Mouse (Mus musculus) neural tube, embryonic 15.5 days (tissue): Measurements from ENCODE around the gene Akap7. TPM values are rescaled to one million over a fixed set of nuclear protein-coding genes. Genes with fewer than 3 reads are reported as not detected.

Source experiments
- ATAC-seq: fragments of 200-750 bp; cut with Nextera tagmentation; 2 replicates; pipeline ENCODE4 v1.8.0; 2017; ENCODE audit warnings: mild to moderate bottlenecking, moderate TSS enrichment, moderate library complexity; ENCODE audit not compliant: low FRiP score
- H3K27ac ChIP-seq: fragments of 300-500 bp; sonication (generic); replicated peaks from 2 replicates; pipeline ENCODE4 v1.5.1; 2015; ENCODE audit warnings: mild to moderate bottlenecking, inconsistent platforms
- H3K27me3 ChIP-seq: fragments of 300-500 bp; sonication (generic); replicated peaks from 2 replicates; pipeline ENCODE4 v1.6.1; 2015; ENCODE audit warnings: inconsistent platforms
- H3K36me3 ChIP-seq: fragments of 300-500 bp; sonication (generic); 2 replicates; pipeline ENCODE4 v1.6.1; 2015; ENCODE audit warnings: inconsistent platforms
- H3K4me1 ChIP-seq: fragments of 300-500 bp; sonication (generic); 2 replicates; pipeline ENCODE4 v1.6.1; 2015; ENCODE audit warnings: inconsistent platforms
- H3K4me2 ChIP-seq: fragments of 300-500 bp; sonication (generic); 2 replicates; pipeline ENCODE4 v1.6.1; 2015; ENCODE audit warnings: inconsistent platforms, mild to moderate bottlenecking, moderate library complexity
- H3K4me3 ChIP-seq: fragments of 300-500 bp; sonication (generic); replicated peaks from 2 replicates; pipeline ENCODE4 v1.5.1; 2015; ENCODE audit warnings: mild to moderate bottlenecking, inconsistent platforms
- H3K9ac ChIP-seq: fragments of 300-500 bp; sonication (generic); replicated peaks from 2 replicates; pipeline ENCODE4 v1.6.1; 2015; ENCODE audit warnings: mild to moderate bottlenecking, inconsistent platforms
- H3K9me3 ChIP-seq: fragments of 300-500 bp; sonication (generic); replicated peaks from 2 replicates; pipeline ENCODE4 v1.6.1; 2016; ENCODE audit warnings: inconsistent platforms
- WGBS: fragments of 180-500 bp; shearing (Covaris S2); methylation state at CpG from one replicate; pipeline ENCODE4 v1.1.7; 2015; ENCODE audit warnings: mixed read lengths; 5-methylcytosine and 5-hydroxymethylcytosine counted together
- polyA plus RNA-seq: library from polyadenylated mRNA; unstranded; fragments of >200 nt; fragmentation: Nextera tagmentation; extraction: Ambion mirVana; gene quantifications from 2 replicates; pipeline ENCODE4 v1.2.1, GENCODE M21; 2015

The Akap7 gene
- polyA plus RNA-seq, 1 experiment from 2014 or later, result 53.0 TPM

DNA sequence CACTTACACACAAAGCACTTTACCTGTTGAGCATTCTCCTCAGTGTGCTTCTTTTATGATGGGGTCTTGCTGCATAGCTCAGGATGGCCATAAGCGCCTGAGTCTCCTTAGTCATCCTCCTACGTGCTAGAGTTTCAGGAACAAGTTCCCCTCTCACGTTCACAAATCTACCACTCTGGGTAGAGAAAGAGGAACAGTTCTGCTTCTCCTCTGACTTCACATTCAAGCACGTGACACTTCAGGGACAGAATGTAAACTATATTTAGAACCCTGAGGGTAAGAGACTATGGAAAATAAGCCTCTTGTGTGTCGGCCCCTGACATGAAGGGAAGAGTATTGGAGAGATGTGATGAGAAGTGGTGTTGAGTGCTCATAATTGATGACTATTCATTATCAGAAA, 10.7 kb upstream of the Akap7 start:
- 87% methylated on average over 5 of the region's 5 CpGs for WGBS
- Histone ChIP-seq H3K36me3 (no peaks in the 10 kb centered on the region), H3K9ac (no peak overlapping the region), H3K4me3 (no peak overlapping the region), H3K4me1 (peaks cover 5% of the 10 kb centered on the region; the same call in 1 of the 2 replicates), H3K27me3 (no peaks in the 10 kb centered on the region), H3K4me2 (no peak overlapping the region), H3K27ac (no peak overlapping the region), H3K9me3 (no peaks in the 10 kb centered on the region)
- ATAC-seq, result no peak

GRCm38 (mm10) chr10:25317665-25318064, 10.0 kb upstream of the Akap7 start:
- Histone ChIP-seq H3K4me1 (peaks cover 5% of the 10 kb centered on the region; the same call in 1 of the 2 replicates), H3K36me3 (no peaks in the 10 kb centered on the region), H3K9me3 (no peaks in the 10 kb centered on the region), H3K9ac (no peak overlapping the region), H3K4me3 (no peak overlapping the region), H3K27me3 (no peaks in the 10 kb centered on the region), H3K4me2 (no peak overlapping the region), H3K27ac (no peak overlapping the region)
- ATAC-seq, result no peak

- 8% methylated on average over 17 of the region's 17 CpGs for WGBS
- peak overlapping the region; percentile 31 for H3K4me2 ChIP-seq
These were observed 6.3 kb upstream of the Akap7 start for GRCm38 (mm10) chr10:25313856-25314584.

DNA sequence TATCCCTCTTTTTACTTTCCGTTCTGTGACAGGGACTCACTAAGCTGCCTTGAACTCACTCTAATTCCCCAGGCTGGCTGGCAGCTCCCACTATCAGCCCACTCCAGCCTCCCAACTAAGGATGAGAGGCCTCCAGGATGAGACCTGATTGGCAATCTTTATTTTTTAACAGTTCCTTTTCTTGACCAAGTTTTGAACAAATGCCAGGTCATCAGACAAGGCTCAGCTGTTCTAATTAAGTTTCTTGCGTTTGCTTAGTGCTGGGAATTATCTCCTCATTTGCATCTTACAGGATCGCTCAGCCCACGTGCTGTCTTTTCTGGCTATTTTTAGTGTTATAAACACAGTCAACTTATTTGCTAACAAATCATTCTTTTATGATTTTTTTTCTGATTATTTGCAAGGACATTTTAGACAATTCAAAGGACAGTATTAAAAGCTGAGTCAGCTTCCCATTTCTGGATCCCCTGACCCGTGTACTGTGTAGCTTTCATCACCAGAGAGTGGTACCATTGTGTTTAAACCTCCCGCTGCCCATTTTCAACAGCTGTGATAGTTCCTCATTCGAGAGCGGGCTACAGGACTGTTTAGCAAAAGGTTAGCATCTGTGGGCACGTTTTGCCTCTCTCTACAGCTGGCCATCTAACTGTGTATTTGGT, 4.0 kb upstream of the Akap7 start:
- Histone ChIP-seq H3K27me3 (no peaks in the 10 kb centered on the region), H3K27ac (no peak overlapping the region), H3K36me3 (no peaks in the 10 kb centered on the region), H3K4me3 (no peak overlapping the region), H3K4me2 (no peak overlapping the region), H3K9me3 (no peaks in the 10 kb centered on the region), H3K9ac (no peak overlapping the region), H3K4me1 (peaks cover 10% of the 10 kb centered on the region)
- peak; percentile 39; the same call in 1 of the 2 replicates for ATAC-seq
- 26% methylated on average over 9 of the region's 9 CpGs for WGBS

More at GRCm38 (mm10) chr10:25313856-25314584, 6.3 kb upstream of the Akap7 start:
- Histone ChIP-seq H3K4me1 (peaks cover 10% of the 10 kb centered on the region), H3K4me3 (no peak overlapping the region), H3K9me3 (no peaks in the 10 kb centered on the region), H3K9ac (no peak overlapping the region), H3K27ac (no peak overlapping the region), H3K27me3 (no peaks in the 10 kb centered on the region), H3K36me3 (no peaks in the 10 kb centered on the region)
- no peak for ATAC-seq

- no peaks in the 10 kb centered on the region for H3K36me3 ChIP-seq
- no peak overlapping the region for H3K27ac ChIP-seq
- no peak for ATAC-seq
- no peak overlapping the region for H3K9ac ChIP-seq
- no peaks in the 10 kb centered on the region for H3K27me3 ChIP-seq
- WGBS, result 90% methylated on average over 4 of the region's 4 CpGs
- no peak overlapping the region for H3K4me3 ChIP-seq
- H3K4me2 ChIP-seq, result no peak overlapping the region
- H3K9me3 ChIP-seq, result no peaks in the 10 kb centered on the region
- H3K4me1 ChIP-seq, result peaks cover 10% of the 10 kb centered on the region
These were observed 3.1 kb upstream of the Akap7 start for GRCm38 (mm10) chr10:25310736-25311135.

- no peak for ATAC-seq
- H3K4me3 ChIP-seq, result no peak overlapping the region
- no peaks in the 10 kb centered on the region for H3K27me3 ChIP-seq
- WGBS, result 92% methylated on average over 5 of the region's 5 CpGs
- H3K27ac ChIP-seq, result no peak overlapping the region
- H3K4me1 ChIP-seq, result peaks cover 10% of the 10 kb centered on the region
- H3K9me3 ChIP-seq, result no peaks in the 10 kb centered on the region
- H3K36me3 ChIP-seq, result no peaks in the 10 kb centered on the region
- no peak overlapping the region for H3K9ac ChIP-seq
- H3K4me2 ChIP-seq, result no peak overlapping the region
These were observed 2.3 kb upstream of the Akap7 start for GRCm38 (mm10) chr10:25309996-25310395.

DNA sequence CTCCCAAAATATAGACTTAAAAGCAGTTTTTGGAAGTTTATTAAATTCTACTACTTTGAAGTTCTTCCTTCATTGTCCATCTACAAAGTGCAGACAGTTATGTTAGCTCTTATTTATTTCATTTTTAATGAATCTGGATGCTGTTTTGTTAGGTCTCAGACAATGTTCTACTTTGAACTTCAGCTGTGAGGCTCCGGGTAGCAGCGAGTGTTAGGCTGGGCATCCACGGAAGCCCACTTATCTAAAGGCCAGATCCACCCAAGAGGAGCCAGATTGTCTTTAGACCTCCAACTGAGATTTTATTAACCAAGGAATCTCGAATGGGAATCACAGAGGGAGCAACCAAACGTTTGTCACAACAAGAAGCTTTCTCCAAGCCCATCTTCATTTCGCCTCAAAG, 2.5 kb downstream of the Akap7 start:
- no peaks in the 10 kb centered on the region for H3K9me3 ChIP-seq
- 66% methylated on average over 6 of the region's 6 CpGs for WGBS
- H3K27ac ChIP-seq, result no peak overlapping the region
- H3K4me2 ChIP-seq, result no peak overlapping the region
- H3K27me3 ChIP-seq, result no peaks in the 10 kb centered on the region
- ATAC-seq, result no peak
- no peak overlapping the region for H3K4me3 ChIP-seq
- no peaks in the 10 kb centered on the region for H3K36me3 ChIP-seq
- H3K9ac ChIP-seq, result no peak overlapping the region
- H3K4me1 ChIP-seq, result no peaks in the 10 kb centered on the region

DNA sequence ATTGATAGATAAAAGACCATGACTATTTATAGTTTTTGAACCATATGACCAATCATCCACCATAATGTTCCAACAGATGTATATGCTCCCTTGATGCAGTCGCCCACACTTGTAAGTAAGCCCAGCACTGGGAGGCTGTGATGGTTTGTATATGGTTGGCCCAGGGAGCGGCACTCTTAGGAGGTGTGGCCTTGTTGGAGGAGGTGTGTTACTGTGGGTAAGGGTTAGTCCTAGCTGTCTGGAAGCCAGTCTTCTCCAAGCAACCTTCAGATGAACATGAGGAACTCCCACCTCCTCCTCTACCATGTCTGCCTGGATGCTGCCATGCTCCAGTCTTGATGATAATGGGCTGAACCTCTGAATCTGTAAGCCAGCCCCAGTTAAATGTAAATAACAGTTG, 3.1 kb downstream of the Akap7 start:
- Histone ChIP-seq H3K27ac (no peak overlapping the region), H3K36me3 (no peaks in the 10 kb centered on the region), H3K27me3 (no peaks in the 10 kb centered on the region), H3K4me3 (no peak overlapping the region), H3K4me1 (no peaks in the 10 kb centered on the region), H3K9me3 (no peaks in the 10 kb centered on the region), H3K4me2 (no peak overlapping the region), H3K9ac (no peak overlapping the region)
- WGBS, result 95% methylated on average over 2 of the region's 2 CpGs
- no peak for ATAC-seq

- Histone ChIP-seq H3K27ac (no peak overlapping the region), H3K9me3 (no peaks in the 10 kb centered on the region), H3K4me2 (no peak overlapping the region), H3K36me3 (no peaks in the 10 kb centered on the region), H3K4me1 (peaks cover 17% of the 10 kb centered on the region), H3K4me3 (no peak overlapping the region), H3K27me3 (0 out of 2 replicates have a peak, but pooled peaks cover 2% of the 10 kb centered on the region), H3K9ac (no peak overlapping the region)
- ATAC-seq, result no peak
- WGBS, result 96% methylated on average over 15 of the region's 15 CpGs
These were observed 8.6 kb downstream of the Akap7 start for GRCm38 (mm10) chr10:25299031-25299529.

DNA sequence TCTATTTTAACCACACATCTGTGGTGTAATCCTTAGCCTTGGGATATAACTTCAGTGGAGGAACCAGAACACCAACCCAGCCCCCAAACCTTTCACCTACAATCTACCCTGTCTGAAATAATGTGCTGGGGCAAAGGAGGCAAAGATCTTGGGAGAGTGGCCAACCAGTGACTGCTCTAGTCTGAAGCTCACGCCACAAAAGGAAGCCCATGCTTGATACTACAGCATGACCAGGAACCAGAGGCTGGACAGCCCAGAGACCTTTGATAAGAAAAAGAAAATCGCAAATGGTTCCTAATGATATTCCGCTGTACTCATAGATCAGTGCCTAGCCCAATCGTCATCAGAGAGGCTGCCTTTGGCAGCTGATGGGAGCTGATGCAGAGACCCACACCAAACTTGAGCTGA, 9.4 kb downstream of the Akap7 start:
- WGBS, result 90% methylated on average over 4 of the region's 4 CpGs
- Histone ChIP-seq H3K27me3 (0 out of 2 replicates have a peak, but pooled peaks cover 2% of the 10 kb centered on the region), H3K27ac (no peak overlapping the region), H3K36me3 (no peaks in the 10 kb centered on the region), H3K9me3 (no peaks in the 10 kb centered on the region), H3K4me3 (no peak overlapping the region), H3K4me1 (peaks cover 17% of the 10 kb centered on the region), H3K4me2 (peak overlapping the region; percentile 73), H3K9ac (no peak overlapping the region)
- ATAC-seq, result no peak

DNA sequence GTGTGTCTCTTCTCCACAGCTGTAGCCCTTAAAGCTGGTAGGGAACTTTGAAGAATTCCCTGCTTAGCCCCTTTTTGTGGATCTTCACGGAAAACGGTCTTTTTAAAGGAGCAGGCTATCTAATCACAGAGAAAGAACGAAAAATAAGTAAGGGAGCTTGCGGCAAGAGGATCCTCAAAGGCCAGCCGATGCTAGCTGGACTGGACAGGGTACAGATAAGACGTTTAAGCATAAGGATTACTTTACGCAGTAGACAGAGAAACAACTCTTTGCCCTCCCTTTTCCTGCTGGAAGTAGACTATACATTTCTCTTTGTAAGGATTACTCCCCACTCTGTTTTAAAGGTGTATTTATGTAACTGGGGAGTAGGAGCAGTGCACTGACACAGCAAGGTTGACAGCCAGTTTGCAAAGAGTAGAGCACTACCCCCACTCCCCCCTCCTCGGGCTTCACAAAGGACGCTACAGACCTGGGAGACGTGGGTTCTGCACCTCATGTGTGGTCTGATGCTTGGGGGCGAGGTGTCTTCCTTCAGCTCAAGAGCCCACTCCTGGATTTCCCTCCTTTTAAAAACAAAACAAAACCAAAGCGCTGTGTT, 9.9 kb downstream of the Akap7 start:
- no peak for ATAC-seq

More for the DNA sequence above, 9.9 kb downstream of the Akap7 start:
- H3K4me1 ChIP-seq, result peaks cover 17% of the 10 kb centered on the region
- peak overlapping the region; percentile 58 for H3K4me3 ChIP-seq
- H3K9ac ChIP-seq, result peak overlapping the region; percentile 82
- peak overlapping the region; percentile 51 for H3K27ac ChIP-seq
- WGBS, result 42% methylated on average over 12 of the region's 12 CpGs
- H3K36me3 ChIP-seq, result no peaks in the 10 kb centered on the region
- H3K4me2 ChIP-seq, result peak overlapping the region; percentile 73
- no peaks in the 10 kb centered on the region for H3K9me3 ChIP-seq
- H3K27me3 ChIP-seq, result 0 out of 2 replicates have a peak, but pooled peaks cover 2% of the 10 kb centered on the region
